Mouse (Mus musculus): ENCODE data around the gene Ckb. TPM values are rescaled to one million over a fixed set of nuclear protein-coding genes. Genes with fewer than 3 reads are reported as not detected.

Ckb gene
- polyA plus RNA-seq (2012; rRNA removed) = 24.9 and 32.5 TPM in 2 replicates

DNA sequence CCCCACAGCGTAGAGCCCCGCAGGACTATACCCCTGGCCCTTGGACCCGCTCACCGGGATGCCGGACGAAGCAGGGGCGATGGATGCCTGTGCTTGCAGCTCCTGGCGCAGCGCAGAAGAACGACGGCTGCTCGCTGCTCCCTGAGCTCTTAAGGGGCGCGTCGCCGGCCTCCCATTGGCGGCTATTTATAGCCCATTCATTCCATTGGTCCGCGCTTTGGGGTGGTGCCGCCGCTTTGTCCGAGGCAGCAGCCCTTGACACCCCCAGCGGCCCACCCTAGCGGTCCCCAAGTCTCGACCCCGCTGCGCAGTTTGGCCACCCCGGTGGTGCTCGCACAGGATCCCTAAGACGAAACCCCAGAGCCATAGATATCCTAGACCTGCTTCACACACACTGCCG, at the start of gene Ckb:
Gene Ckb, minus strand, starts transcription at position 163 of the 400 bp plus-strand sequence.

GRCm38 (mm10) chr12:111713004-111713651, 41.0 kb upstream of the Ckb start, which contains the start of the genes Bag5 and Apopt1:
Gene Bag5 (minus strand): TSS chr12:111713257.
Gene Apopt1 (plus strand): TSS chr12:111713261.

DNA sequence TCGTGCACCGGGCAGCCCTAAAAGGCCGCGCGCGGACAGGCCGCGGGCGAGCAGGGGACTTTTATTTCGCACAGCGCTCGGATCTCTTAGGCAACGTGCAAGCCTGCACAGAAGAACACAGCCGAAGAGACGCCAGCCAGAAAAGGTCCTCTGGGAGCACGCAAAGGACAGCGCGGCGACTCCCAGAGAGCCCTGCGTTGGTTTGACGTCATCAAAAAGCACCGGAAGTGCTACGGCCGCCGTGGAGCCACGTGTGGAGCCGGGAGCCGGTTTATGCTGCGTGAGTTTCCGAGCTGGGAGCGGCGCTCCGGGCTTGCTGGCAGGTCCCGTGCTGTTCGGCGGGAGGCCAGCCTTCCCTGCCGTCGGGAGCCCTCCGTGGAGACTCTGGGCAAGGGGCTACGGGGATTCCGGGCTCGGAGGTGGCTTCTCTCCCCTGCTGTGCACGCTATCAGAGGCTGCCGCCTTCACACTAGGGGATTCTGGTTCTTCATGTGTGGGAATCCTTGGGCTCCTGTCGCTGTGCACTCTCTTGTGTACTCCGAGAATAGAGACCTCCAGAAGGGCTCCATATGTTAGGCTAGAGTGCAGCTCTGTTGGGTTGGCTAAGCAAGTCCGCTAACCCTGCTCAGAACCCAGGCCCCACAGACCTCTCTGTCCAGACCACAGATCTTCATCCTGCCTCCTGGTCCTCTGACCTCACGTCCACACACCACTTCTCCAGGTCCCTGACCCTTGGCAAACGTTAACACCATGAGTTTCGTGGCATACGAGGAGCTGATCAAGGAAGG, 5.9 kb upstream of the Ckb start, which contains the start of gene Trmt61a:
Gene Trmt61a, plus strand, starts transcription at position 224 of the 788 bp plus-strand sequence.

Other genes starting within 250 kb of the Ckb start
- 36.6 and 38.5 TPM in 2 replicates for gene Tnfaip2, start 229.9 kb downstream of the Ckb start, polyA plus RNA-seq (2012; rRNA removed)
- gene Gm266, start 186.5 kb downstream of the Ckb start, polyA plus RNA-seq (2012; rRNA removed) = 0.58 and 0.59 TPM in 2 replicates
- gene Eif5, start 134.3 kb downstream of the Ckb start, polyA plus RNA-seq (2012; rRNA removed) = 86.5 and 86.8 TPM in 2 replicates
- gene Mark3, start 97.8 kb downstream of the Ckb start, polyA plus RNA-seq (2012; rRNA removed) = 18.8 and 21.0 TPM in 2 replicates
- gene Trmt61a, start 5.8 kb upstream of the Ckb start, polyA plus RNA-seq (2012; rRNA removed) = 11.3 and 12.2 TPM in 2 replicates
- 9.0 and 10.4 TPM in 2 replicates for gene Bag5, start 40.9 kb upstream of the Ckb start, polyA plus RNA-seq (2012; rRNA removed)
- gene Apopt1, start 40.9 kb upstream of the Ckb start, polyA plus RNA-seq (2012; rRNA removed) = 13.6 TPM in 2 replicates
- gene Klc1, start 86.5 kb upstream of the Ckb start, polyA plus RNA-seq (2012; rRNA removed) = 13.5 and 14.4 TPM in 2 replicates
- gene Xrcc3, start 141.5 kb upstream of the Ckb start, polyA plus RNA-seq (2012; rRNA removed) = 5.3 and 8.0 TPM in 2 replicates
- gene Zfyve21, start 141.8 kb upstream of the Ckb start, polyA plus RNA-seq (2012; rRNA removed) = 56.0 and 62.1 TPM in 2 replicates
- 3.1 and 3.5 TPM in 2 replicates for gene Ppp1r13b, start 235.8 kb upstream of the Ckb start, polyA plus RNA-seq (2012; rRNA removed)